Mouse (Mus musculus): ENCODE results near the gene Ly86. TPM values are rescaled to one million over a fixed set of nuclear protein-coding genes. Genes with fewer than 3 reads are reported as not detected.
A peak's percentile ranks its signal among the peaks of the same experiment; 100 is the strongest.

Gene Ly86
- polyA plus RNA-seq, 1 experiment from 2014 or later: 3.1 TPM

- ATAC-seq (ENCODE audit: insufficient number of reproducible peaks, low FRiP score, low TSS enrichment, low read depth) (no peak), DNase-seq (ENCODE audit: low spot score) (no peak)
- 79% methylated on average over 12 of the region's 12 CpGs for WGBS
- Histone ChIP-seq H3K36me3 (ENCODE audit: control insufficient read depth, insufficient read depth, low read length) (no peaks in the 10 kb centered on the region), H3K4me2 (ENCODE audit: low read depth, severe bottlenecking) (no peak overlapping the region), H3K27ac (replicated peaks; ENCODE audit: low read depth, low read length) (no peak overlapping the region), H3K4me3 (ENCODE audit: low read depth, low read length) (no peak overlapping the region), H3K27me3 (ENCODE audit: control insufficient read depth, insufficient read depth, low read length) (no peaks in the 10 kb centered on the region), H3K4me1 (ENCODE audit: control insufficient read depth, insufficient read depth, low read length) (0 out of 2 replicates have a peak, but pooled peaks cover 4% of the 10 kb centered on the region), H3K9me3 (ENCODE audit: control insufficient read depth, low read length) (no peaks in the 10 kb centered on the region; the same call in 1 of the 2 replicates), H3K9ac (ENCODE audit: low read length) (no peak overlapping the region)
These were observed 81.7 kb downstream of the Ly86 start for GRCm38 (mm10) chr13:37426578-37427336.

GRCm38 (mm10) chr13:37428496-37428895 lies 83.5 kb downstream of the Ly86 start:
- Histone ChIP-seq H3K27ac (replicated peaks; ENCODE audit: low read depth, low read length) (no peak overlapping the region), H3K4me1 (ENCODE audit: control insufficient read depth, insufficient read depth, low read length) (0 out of 2 replicates have a peak, but pooled peaks cover 4% of the 10 kb centered on the region)
- WGBS: 95% methylated on average over 3 of the region's 3 CpGs

GRCm38 (mm10) chr13:37429661-37430271 lies 84.8 kb downstream of the Ly86 start:
- Histone ChIP-seq H3K9ac (ENCODE audit: low read length) (no peak overlapping the region), H3K27me3 (ENCODE audit: control insufficient read depth, insufficient read depth, low read length) (no peaks in the 10 kb centered on the region), H3K9me3 (ENCODE audit: control insufficient read depth, low read length) (no peaks in the 10 kb centered on the region), H3K4me2 (ENCODE audit: low read depth, severe bottlenecking) (no peak overlapping the region), H3K36me3 (ENCODE audit: control insufficient read depth, insufficient read depth, low read length) (no peaks in the 10 kb centered on the region), H3K4me3 (ENCODE audit: low read depth, low read length) (no peak overlapping the region), H3K27ac (replicated peaks; ENCODE audit: low read depth, low read length) (no peak overlapping the region), H3K4me1 (ENCODE audit: control insufficient read depth, insufficient read depth, low read length) (0 out of 2 replicates have a peak, but pooled peaks cover 5% of the 10 kb centered on the region)
- ATAC-seq (ENCODE audit: insufficient number of reproducible peaks, low FRiP score, low TSS enrichment, low read depth) (no peak), DNase-seq (ENCODE audit: low spot score) (no peak)
- WGBS: 61% methylated on average over 8 of the region's 8 CpGs

More at GRCm38 (mm10) chr13:37428496-37428895, 83.5 kb downstream of the Ly86 start:
- Histone ChIP-seq H3K36me3 (ENCODE audit: control insufficient read depth, insufficient read depth, low read length) (no peaks in the 10 kb centered on the region), H3K4me3 (ENCODE audit: low read depth, low read length) (no peak overlapping the region), H3K4me2 (ENCODE audit: low read depth, severe bottlenecking) (no peak overlapping the region), H3K9me3 (ENCODE audit: control insufficient read depth, low read length) (no peaks in the 10 kb centered on the region; the same call in 1 of the 2 replicates), H3K27me3 (ENCODE audit: control insufficient read depth, insufficient read depth, low read length) (no peaks in the 10 kb centered on the region), H3K9ac (ENCODE audit: low read length) (no peak overlapping the region)
- DNase-seq (ENCODE audit: low spot score) (no peak), ATAC-seq (ENCODE audit: insufficient number of reproducible peaks, low FRiP score, low TSS enrichment, low read depth) (no peak)

GRCm38 (mm10) chr13:37431707-37432106 lies 86.7 kb downstream of the Ly86 start:
- H3K27ac ChIP-seq (replicated peaks; ENCODE audit: low read depth, low read length): no peak overlapping the region
- H3K9me3 ChIP-seq (ENCODE audit: control insufficient read depth, low read length): no peaks in the 10 kb centered on the region
- H3K4me2 ChIP-seq (ENCODE audit: low read depth, severe bottlenecking): no peak overlapping the region
- H3K9ac ChIP-seq (ENCODE audit: low read length): no peak overlapping the region
- no peaks in the 10 kb centered on the region for H3K36me3 ChIP-seq (ENCODE audit: control insufficient read depth, insufficient read depth, low read length)
- 95% methylated on average over 2 of the region's 2 CpGs for WGBS
- no peak for ATAC-seq (ENCODE audit: insufficient number of reproducible peaks, low FRiP score, low TSS enrichment, low read depth)
- H3K27me3 ChIP-seq (ENCODE audit: control insufficient read depth, insufficient read depth, low read length): peaks cover 7% of the 10 kb centered on the region
- H3K4me3 ChIP-seq (ENCODE audit: low read depth, low read length): no peak overlapping the region
- no peak for DNase-seq (ENCODE audit: low spot score)
- 0 out of 2 replicates have a peak, but pooled peaks cover 5% of the 10 kb centered on the region for H3K4me1 ChIP-seq (ENCODE audit: control insufficient read depth, insufficient read depth, low read length)

GRCm38 (mm10) chr13:37432653-37433052 lies 87.6 kb downstream of the Ly86 start:
- DNase-seq (ENCODE audit: low spot score): no peak
- Histone ChIP-seq H3K9me3 (ENCODE audit: control insufficient read depth, low read length) (no peaks in the 10 kb centered on the region), H3K9ac (ENCODE audit: low read length) (no peak overlapping the region), H3K27ac (replicated peaks; ENCODE audit: low read depth, low read length) (no peak overlapping the region), H3K4me1 (ENCODE audit: control insufficient read depth, insufficient read depth, low read length) (0 out of 2 replicates have a peak, but pooled peaks cover 5% of the 10 kb centered on the region), H3K4me2 (ENCODE audit: low read depth, severe bottlenecking) (no peak overlapping the region), H3K27me3 (ENCODE audit: control insufficient read depth, insufficient read depth, low read length) (peaks cover 9% of the 10 kb centered on the region), H3K4me3 (ENCODE audit: low read depth, low read length) (no peak overlapping the region), H3K36me3 (ENCODE audit: control insufficient read depth, insufficient read depth, low read length) (no peaks in the 10 kb centered on the region)
- WGBS: 33% methylated on average over 4 of the region's 4 CpGs
- no peak for ATAC-seq (ENCODE audit: insufficient number of reproducible peaks, low FRiP score, low TSS enrichment, low read depth)

- Histone ChIP-seq H3K36me3 (ENCODE audit: control insufficient read depth, insufficient read depth, low read length) (no peaks in the 10 kb centered on the region), H3K4me3 (ENCODE audit: low read depth, low read length) (no peak overlapping the region), H3K27me3 (ENCODE audit: control insufficient read depth, insufficient read depth, low read length) (peaks cover 9% of the 10 kb centered on the region), H3K27ac (replicated peaks; ENCODE audit: low read depth, low read length) (no peak overlapping the region), H3K9ac (ENCODE audit: low read length) (no peak overlapping the region), H3K4me2 (ENCODE audit: low read depth, severe bottlenecking) (no peak overlapping the region), H3K9me3 (ENCODE audit: control insufficient read depth, low read length) (no peaks in the 10 kb centered on the region), H3K4me1 (ENCODE audit: control insufficient read depth, insufficient read depth, low read length) (0 out of 2 replicates have a peak, but pooled peaks cover 5% of the 10 kb centered on the region)
- no peak for ATAC-seq (ENCODE audit: insufficient number of reproducible peaks, low FRiP score, low TSS enrichment, low read depth)
- no peak for DNase-seq (ENCODE audit: low spot score)
- WGBS: 27% methylated on average over 3 of the region's 3 CpGs
These were observed 88.1 kb downstream of the Ly86 start for GRCm38 (mm10) chr13:37433142-37433541.

- DNase-seq (ENCODE audit: low spot score): no peak
- Histone ChIP-seq H3K9ac (ENCODE audit: low read length) (no peak overlapping the region), H3K4me1 (ENCODE audit: control insufficient read depth, insufficient read depth, low read length) (0 out of 2 replicates have a peak, but pooled peaks cover 5% of the 10 kb centered on the region), H3K27ac (replicated peaks; ENCODE audit: low read depth, low read length) (no peak overlapping the region), H3K9me3 (ENCODE audit: control insufficient read depth, low read length) (no peaks in the 10 kb centered on the region), H3K4me3 (ENCODE audit: low read depth, low read length) (no peak overlapping the region), H3K4me2 (ENCODE audit: low read depth, severe bottlenecking) (no peak overlapping the region; the same call in 1 of the 2 replicates), H3K27me3 (ENCODE audit: control insufficient read depth, insufficient read depth, low read length) (peaks cover 9% of the 10 kb centered on the region), H3K36me3 (ENCODE audit: control insufficient read depth, insufficient read depth, low read length) (no peaks in the 10 kb centered on the region)
- no peak for ATAC-seq (ENCODE audit: insufficient number of reproducible peaks, low FRiP score, low TSS enrichment, low read depth)
- 6% methylated on average over 3 of the region's 3 CpGs for WGBS
These were observed 88.7 kb downstream of the Ly86 start for GRCm38 (mm10) chr13:37433730-37434129.

GRCm38 (mm10) chr13:37434137-37434772 lies 89.2 kb downstream of the Ly86 start:
- no peak overlapping the region for H3K27ac ChIP-seq (replicated peaks; ENCODE audit: low read depth, low read length)

More at GRCm38 (mm10) chr13:37434137-37434772, 89.2 kb downstream of the Ly86 start:
- Histone ChIP-seq H3K36me3 (ENCODE audit: control insufficient read depth, insufficient read depth, low read length) (no peaks in the 10 kb centered on the region), H3K4me3 (ENCODE audit: low read depth, low read length) (peak overlapping the region; percentile 34), H3K9me3 (ENCODE audit: control insufficient read depth, low read length) (no peaks in the 10 kb centered on the region), H3K4me2 (ENCODE audit: low read depth, severe bottlenecking) (peak overlapping the region; percentile 71), H3K9ac (ENCODE audit: low read length) (peak overlapping the region; percentile 57), H3K4me1 (ENCODE audit: control insufficient read depth, insufficient read depth, low read length) (0 out of 2 replicates have a peak, but pooled peaks cover 5% of the 10 kb centered on the region), H3K27me3 (ENCODE audit: control insufficient read depth, insufficient read depth, low read length) (peaks cover 9% of the 10 kb centered on the region)
- under 1% methylated on average over 19 of the region's 19 CpGs for WGBS
- DNase-seq (ENCODE audit: low spot score) (peak; percentile 74), ATAC-seq (ENCODE audit: insufficient number of reproducible peaks, low FRiP score, low TSS enrichment, low read depth) (no peak; the same call in 1 of the 2 replicates)
